Mouse (Mus musculus): ENCODE data around the gene Btbd9. TPM values are rescaled to one million over a fixed set of nuclear protein-coding genes. Genes with fewer than 3 reads are reported as not detected.
A peak's percentile ranks its signal among the peaks of the same experiment; 100 is the strongest.

The Btbd9 gene
- polyA plus RNA-seq, 1 experiment from 2014 or later, result 40.6 TPM

DNA sequence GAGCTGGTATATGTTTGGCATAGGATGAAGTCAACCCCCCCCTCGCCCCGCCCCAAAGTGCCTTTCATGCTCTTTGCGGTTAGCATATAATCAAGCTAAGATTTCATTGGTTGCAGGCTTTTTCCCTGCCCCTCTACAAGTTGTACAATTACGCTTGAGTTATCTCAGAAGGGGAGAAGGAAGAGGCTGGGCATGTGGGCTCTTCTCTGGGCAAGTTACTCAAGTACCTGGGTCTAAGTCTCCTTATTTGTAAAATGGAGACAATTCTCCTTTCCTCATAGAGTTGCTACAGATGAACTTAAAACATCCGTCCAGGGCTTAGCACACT lies 33.7 kb upstream of the Btbd9 start:
- Histone ChIP-seq H3K27me3 (replicated peaks; ENCODE audit: insufficient read depth, low read length) (no peaks in the 10 kb centered on the region), H3K9me3 (ENCODE audit: low read length) (no peaks in the 10 kb centered on the region), H3K36me3 (ENCODE audit: insufficient read depth, low read length) (no peaks in the 10 kb centered on the region), H3K4me3 (ENCODE audit: low read depth, low read length) (no peak overlapping the region), H3K9ac (replicated peaks; ENCODE audit: low read depth) (no peak overlapping the region), H3K27ac (ENCODE audit: low read length) (no peak overlapping the region), H3K4me1 (ENCODE audit: insufficient read depth, low read depth, low read length) (no peaks in the 10 kb centered on the region), H3K4me2 (replicated peaks; ENCODE audit: low read depth, low read length) (no peak overlapping the region)
- WGBS, result 99% methylated on average over 5 of the region's 5 CpGs
- DNase-seq (ENCODE audit: low spot score), result no peak
- ATAC-seq, result no peak
- TF ChIP-seq EP300 (IDR thresholded peaks at IDR 0.05) (no peak), CTCF (IDR thresholded peaks at IDR 0.05) (no peak)

DNA sequence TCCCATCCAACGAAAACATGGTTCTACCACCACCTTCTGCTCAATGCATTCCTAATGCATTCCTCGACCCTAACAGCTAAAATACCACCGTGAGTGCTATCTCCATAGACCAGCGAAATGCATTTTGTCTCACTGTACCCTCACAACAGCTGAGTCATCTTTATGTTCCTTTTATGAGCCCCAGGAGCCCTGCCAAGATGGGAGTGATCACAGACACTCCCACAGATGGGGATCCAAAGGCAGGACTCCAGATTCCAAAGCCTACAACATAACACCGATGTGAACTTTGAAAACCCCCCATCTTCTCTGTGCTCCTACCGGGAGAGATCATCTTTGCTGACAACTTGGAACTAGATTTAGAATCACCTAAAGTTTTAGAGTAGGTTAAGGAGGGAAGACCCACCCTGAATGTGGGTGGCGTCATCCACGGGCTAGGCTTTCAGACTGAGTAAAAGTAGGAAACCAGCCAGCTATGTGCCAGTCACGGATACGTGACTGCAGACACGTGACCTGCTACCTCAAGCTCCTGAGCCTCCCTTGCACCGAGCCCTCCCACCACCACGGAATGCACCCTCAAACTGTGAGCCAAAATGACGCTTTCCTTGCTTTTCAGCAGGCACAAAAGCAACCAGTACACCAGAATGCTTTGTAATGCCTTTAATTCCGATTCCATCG lies 33.2 kb upstream of the Btbd9 start:
- 80% methylated on average over 16 of the region's 16 CpGs for WGBS
- Histone ChIP-seq H3K4me2 (replicated peaks; ENCODE audit: low read depth, low read length) (no peak overlapping the region), H3K9ac (replicated peaks; ENCODE audit: low read depth) (no peak overlapping the region), H3K27me3 (replicated peaks; ENCODE audit: insufficient read depth, low read length) (no peaks in the 10 kb centered on the region), H3K9me3 (ENCODE audit: low read length) (no peaks in the 10 kb centered on the region), H3K36me3 (ENCODE audit: insufficient read depth, low read length) (no peaks in the 10 kb centered on the region), H3K4me1 (ENCODE audit: insufficient read depth, low read depth, low read length) (no peaks in the 10 kb centered on the region), H3K27ac (ENCODE audit: low read length) (no peak overlapping the region), H3K4me3 (ENCODE audit: low read depth, low read length) (no peak overlapping the region)
- no peak for ATAC-seq
- TF ChIP-seq CTCF (IDR thresholded peaks at IDR 0.05) (no peak), EP300 (IDR thresholded peaks at IDR 0.05) (no peak)
- DNase-seq (ENCODE audit: low spot score), result peak; percentile 39

DNA sequence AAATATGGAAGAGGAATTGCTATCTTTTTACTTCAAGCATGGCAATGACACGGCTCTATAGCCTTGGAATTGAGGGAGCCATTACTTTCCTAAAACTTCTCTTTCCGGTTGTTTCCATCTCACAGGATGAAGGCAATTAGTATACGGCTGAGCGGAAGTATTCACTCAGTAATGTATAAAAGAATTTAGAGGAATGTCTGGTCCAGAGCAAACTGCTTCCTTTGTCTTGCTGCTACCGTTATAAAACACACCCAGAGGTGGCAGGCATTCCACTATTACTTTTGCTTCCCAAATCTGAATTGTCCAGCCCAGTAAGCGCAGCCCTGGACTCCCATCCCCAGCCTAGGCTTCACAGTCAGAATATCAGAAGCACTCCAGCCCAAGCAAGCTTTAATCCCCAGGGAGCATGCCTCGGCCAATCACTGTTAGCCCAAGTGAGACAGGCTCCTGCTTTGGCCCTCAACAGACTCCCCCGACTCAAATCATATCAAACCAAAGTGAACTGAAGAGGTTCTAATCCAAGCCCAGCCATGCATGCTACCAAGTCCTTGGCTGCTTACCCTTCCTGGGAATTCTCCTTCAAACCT lies 31.7 kb upstream of the Btbd9 start:
- 69% methylated on average over 8 of the region's 8 CpGs for WGBS
- Histone ChIP-seq H3K27me3 (replicated peaks; ENCODE audit: insufficient read depth, low read length) (no peaks in the 10 kb centered on the region), H3K27ac (ENCODE audit: low read length) (no peak overlapping the region)

DNA sequence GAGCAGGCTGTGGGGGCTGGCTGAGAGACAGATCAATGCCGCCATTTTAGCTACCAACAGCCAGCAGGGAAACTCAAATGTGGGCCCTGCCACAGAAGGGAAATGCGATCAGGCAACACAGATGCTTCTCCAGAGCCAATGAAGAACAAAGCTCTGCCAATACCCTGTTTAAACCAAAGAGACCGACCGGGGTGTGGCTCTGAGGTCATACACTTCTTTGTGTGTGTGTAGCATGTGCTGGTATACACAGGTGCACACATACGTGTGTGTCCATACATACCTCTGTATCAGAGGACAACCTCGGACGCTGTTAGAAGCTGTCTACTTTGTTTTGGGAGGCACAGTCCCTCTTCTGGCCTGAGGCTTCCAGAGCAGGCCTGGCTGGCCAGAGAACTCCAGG lies 31.0 kb upstream of the Btbd9 start:
- no peak for DNase-seq (ENCODE audit: low spot score)
- no peaks in the 10 kb centered on the region for H3K4me1 ChIP-seq (ENCODE audit: insufficient read depth, low read depth, low read length)
- H3K9me3 ChIP-seq (ENCODE audit: low read length), result no peaks in the 10 kb centered on the region
- H3K27me3 ChIP-seq (replicated peaks; ENCODE audit: insufficient read depth, low read length), result no peaks in the 10 kb centered on the region
- H3K4me3 ChIP-seq (ENCODE audit: low read depth, low read length), result no peak overlapping the region
- H3K4me2 ChIP-seq (replicated peaks; ENCODE audit: low read depth, low read length), result no peak overlapping the region
- no peaks in the 10 kb centered on the region for H3K36me3 ChIP-seq (ENCODE audit: insufficient read depth, low read length)
- ATAC-seq, result no peak
- 91% methylated on average over 7 of the region's 7 CpGs for WGBS
- H3K27ac ChIP-seq (ENCODE audit: low read length), result no peak overlapping the region
- H3K9ac ChIP-seq (replicated peaks; ENCODE audit: low read depth), result no peak overlapping the region
- TF ChIP-seq CTCF (IDR thresholded peaks at IDR 0.05), result no peak
- TF ChIP-seq EP300 (IDR thresholded peaks at IDR 0.05), result no peak

More for the DNA sequence above, 31.7 kb upstream of the Btbd9 start:
- H3K4me2 ChIP-seq (replicated peaks; ENCODE audit: low read depth, low read length), result no peak overlapping the region
- no peak for DNase-seq (ENCODE audit: low spot score)
- H3K36me3 ChIP-seq (ENCODE audit: insufficient read depth, low read length), result no peaks in the 10 kb centered on the region
- no peaks in the 10 kb centered on the region for H3K9me3 ChIP-seq (ENCODE audit: low read length)
- H3K9ac ChIP-seq (replicated peaks; ENCODE audit: low read depth), result no peak overlapping the region
- no peak for ATAC-seq
- H3K4me3 ChIP-seq (ENCODE audit: low read depth, low read length), result no peak overlapping the region
- no peaks in the 10 kb centered on the region for H3K4me1 ChIP-seq (ENCODE audit: insufficient read depth, low read depth, low read length)
- no peak for TF ChIP-seq EP300 (IDR thresholded peaks at IDR 0.05)
- no peak for TF ChIP-seq CTCF (IDR thresholded peaks at IDR 0.05)

DNA sequence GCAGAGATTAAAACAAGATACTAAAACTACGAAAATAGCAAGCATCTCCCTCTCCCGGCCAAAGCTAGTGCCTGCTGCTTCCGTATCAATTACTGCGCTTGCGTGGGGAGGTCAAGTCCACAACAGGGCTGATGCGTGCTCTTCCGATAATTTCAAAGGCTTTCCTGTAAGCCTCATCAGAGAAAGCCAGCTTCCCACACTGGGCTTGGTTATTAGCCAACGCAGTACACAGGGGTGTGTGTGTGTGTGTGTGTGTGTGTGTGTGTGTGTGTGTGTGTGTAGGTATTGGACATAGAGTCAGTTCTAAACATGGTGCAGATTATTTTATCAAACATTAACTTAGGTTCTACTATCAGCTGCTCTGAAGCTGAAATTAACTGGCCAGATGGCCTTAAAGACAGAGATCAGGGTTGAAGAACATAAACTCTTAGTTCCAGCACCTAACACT lies 30.4 kb upstream of the Btbd9 start:
- no peak for ATAC-seq

DNA sequence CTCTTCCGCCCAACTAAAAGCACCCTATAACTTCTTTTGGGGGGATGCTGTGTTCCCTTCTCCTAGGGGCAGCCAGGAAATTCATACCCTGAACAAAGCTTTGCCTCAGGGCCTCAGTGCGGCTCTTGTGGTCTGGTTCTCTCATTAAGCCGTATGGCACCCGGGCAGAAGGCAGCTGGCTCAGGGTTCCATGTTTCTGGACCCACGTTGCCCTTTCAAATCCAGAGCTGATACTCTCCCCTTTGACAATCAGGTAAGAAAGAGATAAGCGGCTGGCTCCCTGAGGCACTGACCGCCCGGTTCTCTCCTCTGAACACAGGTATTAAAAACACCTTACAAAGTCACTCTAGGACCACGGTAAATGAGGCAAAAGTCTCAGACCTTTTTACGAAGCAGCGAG lies 29.9 kb upstream of the Btbd9 start:
- 93% methylated on average over 11 of the region's 11 CpGs for WGBS
- DNase-seq (ENCODE audit: low spot score) (no peak), ATAC-seq (no peak)
- no peak overlapping the region for H3K27ac ChIP-seq (ENCODE audit: low read length)
- H3K4me3 ChIP-seq (ENCODE audit: low read depth, low read length), result no peak overlapping the region
- TF ChIP-seq EP300 (IDR thresholded peaks at IDR 0.05) (no peak), CTCF (IDR thresholded peaks at IDR 0.05) (no peak)
- H3K4me1 ChIP-seq (ENCODE audit: insufficient read depth, low read depth, low read length), result no peaks in the 10 kb centered on the region
- H3K36me3 ChIP-seq (ENCODE audit: insufficient read depth, low read length), result no peaks in the 10 kb centered on the region
- H3K9me3 ChIP-seq (ENCODE audit: low read length), result no peaks in the 10 kb centered on the region
- no peak overlapping the region for H3K4me2 ChIP-seq (replicated peaks; ENCODE audit: low read depth, low read length)
- H3K27me3 ChIP-seq (replicated peaks; ENCODE audit: insufficient read depth, low read length), result no peaks in the 10 kb centered on the region
- H3K9ac ChIP-seq (replicated peaks; ENCODE audit: low read depth), result no peak overlapping the region

More for the DNA sequence above, 30.4 kb upstream of the Btbd9 start:
- no peak overlapping the region for H3K9ac ChIP-seq (replicated peaks; ENCODE audit: low read depth)
- H3K36me3 ChIP-seq (ENCODE audit: insufficient read depth, low read length), result no peaks in the 10 kb centered on the region
- no peak overlapping the region for H3K4me3 ChIP-seq (ENCODE audit: low read depth, low read length)
- 94% methylated on average over 8 of the region's 8 CpGs for WGBS
- no peak for DNase-seq (ENCODE audit: low spot score)
- H3K27ac ChIP-seq (ENCODE audit: low read length), result no peak overlapping the region
- TF ChIP-seq EP300 (IDR thresholded peaks at IDR 0.05) (no peak), CTCF (IDR thresholded peaks at IDR 0.05) (no peak)
- H3K9me3 ChIP-seq (ENCODE audit: low read length), result no peaks in the 10 kb centered on the region
- H3K4me2 ChIP-seq (replicated peaks; ENCODE audit: low read depth, low read length), result no peak overlapping the region
- no peaks in the 10 kb centered on the region for H3K4me1 ChIP-seq (ENCODE audit: insufficient read depth, low read depth, low read length)
- H3K27me3 ChIP-seq (replicated peaks; ENCODE audit: insufficient read depth, low read length), result no peaks in the 10 kb centered on the region
